Mouse (Mus musculus): ENCODE results near the gene Nectin2. TPM values are rescaled to one million over a fixed set of nuclear protein-coding genes. Genes with fewer than 3 reads are reported as not detected.

Nectin2 gene
- polyA plus RNA-seq, 2 experiments = 58.9 to 71.3 TPM

DNA sequence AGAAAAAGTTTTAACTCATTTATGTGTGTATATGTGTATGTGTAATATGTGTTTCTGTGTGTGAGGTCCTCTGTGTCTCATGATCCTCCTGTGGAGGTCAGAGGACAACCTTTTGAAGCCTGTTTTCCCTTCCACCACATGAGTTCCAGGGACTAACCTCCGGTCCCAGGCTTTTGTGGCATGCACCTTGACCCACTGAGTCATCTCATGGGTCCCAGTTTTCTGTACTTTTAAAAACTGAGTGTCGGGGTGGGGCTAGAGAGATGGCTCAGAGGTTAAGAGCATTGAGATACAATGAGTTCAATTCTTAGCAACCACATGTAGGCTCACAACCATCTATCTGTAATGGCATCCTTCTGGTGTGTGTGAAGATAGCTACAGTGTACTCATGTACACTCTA lies 69.6 kb downstream of the Nectin2 start:
- no peak for ATAC-seq (ENCODE audit: low FRiP score, low read depth)
- Histone ChIP-seq H3K9me3 (ENCODE audit: control insufficient read depth, low read length) (no peaks in the 10 kb centered on the region), H3K4me2 (replicated peaks; ENCODE audit: low read depth, low read length, severe bottlenecking) (no peak overlapping the region), H3K27me3 (ENCODE audit: control insufficient read depth, insufficient read depth, low read length) (no peaks in the 10 kb centered on the region), H3K9ac (ENCODE audit: low read depth, low read length, severe bottlenecking) (no peak overlapping the region), H3K4me3 (replicated peaks; ENCODE audit: low read length) (no peak overlapping the region), H3K27ac (replicated peaks; ENCODE audit: low read depth, low read length) (no peak overlapping the region), H3K4me1 (ENCODE audit: control insufficient read depth, insufficient read depth, low read length) (no peaks in the 10 kb centered on the region), H3K36me3 (ENCODE audit: control insufficient read depth, insufficient read depth, low read length) (no peaks in the 10 kb centered on the region)
- no peak for TF ChIP-seq POLR2A (IDR thresholded peaks at IDR 0.05; ENCODE audit: borderline replicate concordance, extremely low read depth, insufficient read depth, insufficient read length)
- WGBS = 85% methylated on average over 2 of the region's 2 CpGs
- DNase-seq (ENCODE audit: low spot score) = no peak

GRCm38 (mm10) chr7:19678901-19679300 lies 71.4 kb downstream of the Nectin2 start:
- no peak for TF ChIP-seq POLR2A (IDR thresholded peaks at IDR 0.05; ENCODE audit: borderline replicate concordance, extremely low read depth, insufficient read depth, insufficient read length)
- Histone ChIP-seq H3K27ac (replicated peaks; ENCODE audit: low read depth, low read length) (no peak overlapping the region), H3K4me2 (replicated peaks; ENCODE audit: low read depth, low read length, severe bottlenecking) (no peak overlapping the region), H3K4me3 (replicated peaks; ENCODE audit: low read length) (no peak overlapping the region), H3K4me1 (ENCODE audit: control insufficient read depth, insufficient read depth, low read length) (no peaks in the 10 kb centered on the region), H3K9ac (ENCODE audit: low read depth, low read length, severe bottlenecking) (no peak overlapping the region), H3K9me3 (ENCODE audit: control insufficient read depth, low read length) (no peaks in the 10 kb centered on the region), H3K36me3 (ENCODE audit: control insufficient read depth, insufficient read depth, low read length) (no peaks in the 10 kb centered on the region), H3K27me3 (ENCODE audit: control insufficient read depth, insufficient read depth, low read length) (no peaks in the 10 kb centered on the region)
- DNase-seq (ENCODE audit: low spot score) = no peak
- no peak for ATAC-seq (ENCODE audit: low FRiP score, low read depth)
- WGBS = 85% methylated on average over 3 of the region's 3 CpGs

DNA sequence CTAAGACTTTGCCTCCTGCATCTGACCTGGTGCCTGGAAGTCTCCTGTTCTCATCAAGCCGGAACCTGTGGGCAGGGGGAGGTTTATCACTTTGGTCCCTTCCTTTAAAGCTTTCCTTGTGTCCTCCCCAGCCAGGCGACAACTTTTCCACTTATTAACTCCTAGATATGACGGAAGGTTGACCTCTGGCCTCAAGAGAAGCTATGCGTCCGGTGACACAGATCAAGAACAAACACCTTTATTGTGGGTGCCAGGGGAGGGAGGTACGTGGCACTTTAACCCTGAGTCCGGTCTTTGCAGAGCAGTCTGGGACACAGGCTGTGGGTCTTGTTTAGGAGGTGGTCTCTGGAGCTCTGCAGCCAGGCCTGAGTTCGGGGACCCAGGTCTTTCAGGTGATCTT lies 72.4 kb downstream of the Nectin2 start, which contains the start of gene Apoc2:
Gene Apoc2, minus strand, starts transcription at position 70 of the 400 bp plus-strand sequence.
- no peak for ATAC-seq (ENCODE audit: low FRiP score, low read depth)
- H3K27ac ChIP-seq (replicated peaks; ENCODE audit: low read depth, low read length) = no peak within 1 kb of the TSS
- H3K4me3 ChIP-seq (replicated peaks; ENCODE audit: low read length) = no peak within 1 kb of the TSS
- DNase-seq (ENCODE audit: low spot score) = no peak
- H3K4me1 ChIP-seq (ENCODE audit: control insufficient read depth, insufficient read depth, low read length) = no peaks in the 10 kb centered on the region
- TF ChIP-seq POLR2A (IDR thresholded peaks at IDR 0.05; ENCODE audit: borderline replicate concordance, extremely low read depth, insufficient read depth, insufficient read length) = no peak
- H3K36me3 ChIP-seq (ENCODE audit: control insufficient read depth, insufficient read depth, low read length) = no peaks in the 10 kb centered on the region
- no peak within 1 kb of the TSS for H3K9ac ChIP-seq (ENCODE audit: low read depth, low read length, severe bottlenecking)
- WGBS = 76% methylated on average over 8 of the region's 8 CpGs
- H3K4me2 ChIP-seq (replicated peaks; ENCODE audit: low read depth, low read length, severe bottlenecking) = no peak within 1 kb of the TSS
- no peaks in the 10 kb centered on the region for H3K9me3 ChIP-seq (ENCODE audit: control insufficient read depth, low read length)
- no peaks in the 10 kb centered on the region for H3K27me3 ChIP-seq (ENCODE audit: control insufficient read depth, insufficient read depth, low read length)

GRCm38 (mm10) chr7:19676662-19677061 lies 73.6 kb downstream of the Nectin2 start:
- Histone ChIP-seq H3K9me3 (ENCODE audit: control insufficient read depth, low read length) (no peaks in the 10 kb centered on the region), H3K27ac (replicated peaks; ENCODE audit: low read depth, low read length) (no peak overlapping the region), H3K36me3 (ENCODE audit: control insufficient read depth, insufficient read depth, low read length) (no peaks in the 10 kb centered on the region), H3K4me3 (replicated peaks; ENCODE audit: low read length) (no peak overlapping the region), H3K4me1 (ENCODE audit: control insufficient read depth, insufficient read depth, low read length) (no peaks in the 10 kb centered on the region), H3K9ac (ENCODE audit: low read depth, low read length, severe bottlenecking) (no peak overlapping the region), H3K27me3 (ENCODE audit: control insufficient read depth, insufficient read depth, low read length) (no peaks in the 10 kb centered on the region), H3K4me2 (replicated peaks; ENCODE audit: low read depth, low read length, severe bottlenecking) (no peak overlapping the region)
- ATAC-seq (ENCODE audit: low FRiP score, low read depth) = no peak
- no peak for TF ChIP-seq POLR2A (IDR thresholded peaks at IDR 0.05; ENCODE audit: borderline replicate concordance, extremely low read depth, insufficient read depth, insufficient read length)
- 66% methylated on average over 1 of the region's 1 CpGs for WGBS
- no peak for DNase-seq (ENCODE audit: low spot score)

GRCm38 (mm10) chr7:19675824-19676223 lies 74.5 kb downstream of the Nectin2 start:
- no peaks in the 10 kb centered on the region for H3K27me3 ChIP-seq (ENCODE audit: control insufficient read depth, insufficient read depth, low read length)

More at GRCm38 (mm10) chr7:19675824-19676223, 74.5 kb downstream of the Nectin2 start:
- WGBS = 85% methylated on average over 10 of the region's 10 CpGs
- Histone ChIP-seq H3K4me3 (replicated peaks; ENCODE audit: low read length) (no peak overlapping the region), H3K27ac (replicated peaks; ENCODE audit: low read depth, low read length) (no peak overlapping the region), H3K4me2 (replicated peaks; ENCODE audit: low read depth, low read length, severe bottlenecking) (no peak overlapping the region), H3K36me3 (ENCODE audit: control insufficient read depth, insufficient read depth, low read length) (no peaks in the 10 kb centered on the region), H3K4me1 (ENCODE audit: control insufficient read depth, insufficient read depth, low read length) (no peaks in the 10 kb centered on the region), H3K9ac (ENCODE audit: low read depth, low read length, severe bottlenecking) (no peak overlapping the region), H3K9me3 (ENCODE audit: control insufficient read depth, low read length) (no peaks in the 10 kb centered on the region)
- ATAC-seq (ENCODE audit: low FRiP score, low read depth) (no peak), DNase-seq (ENCODE audit: low spot score) (no peak)
- no peak for TF ChIP-seq POLR2A (IDR thresholded peaks at IDR 0.05; ENCODE audit: borderline replicate concordance, extremely low read depth, insufficient read depth, insufficient read length)

Data from limb, embryonic 14.5 days (tissue).